Mouse (Mus musculus) neural tube, embryonic 15.5 days (tissue): ENCODE measurements around the gene Olfr49. TPM values are rescaled to one million over a fixed set of nuclear protein-coding genes. Genes with fewer than 3 reads are reported as not detected.

ENCODE experiments used
- ATAC-seq: fragments of 200-750 bp; cut with Nextera tagmentation; 2 replicates; pipeline ENCODE4 v1.8.0; 2017; ENCODE audit warnings: mild to moderate bottlenecking, moderate TSS enrichment, moderate library complexity; ENCODE audit not compliant: low FRiP score
- H3K27ac ChIP-seq: fragments of 300-500 bp; sonication (generic); replicated peaks from 2 replicates; pipeline ENCODE4 v1.5.1; 2015; ENCODE audit warnings: mild to moderate bottlenecking, inconsistent platforms
- H3K27me3 ChIP-seq: fragments of 300-500 bp; sonication (generic); replicated peaks from 2 replicates; pipeline ENCODE4 v1.6.1; 2015; ENCODE audit warnings: inconsistent platforms
- H3K36me3 ChIP-seq: fragments of 300-500 bp; sonication (generic); 2 replicates; pipeline ENCODE4 v1.6.1; 2015; ENCODE audit warnings: inconsistent platforms
- H3K4me1 ChIP-seq: fragments of 300-500 bp; sonication (generic); 2 replicates; pipeline ENCODE4 v1.6.1; 2015; ENCODE audit warnings: inconsistent platforms
- H3K4me2 ChIP-seq: fragments of 300-500 bp; sonication (generic); 2 replicates; pipeline ENCODE4 v1.6.1; 2015; ENCODE audit warnings: inconsistent platforms, mild to moderate bottlenecking, moderate library complexity
- H3K4me3 ChIP-seq: fragments of 300-500 bp; sonication (generic); replicated peaks from 2 replicates; pipeline ENCODE4 v1.5.1; 2015; ENCODE audit warnings: mild to moderate bottlenecking, inconsistent platforms
- H3K9ac ChIP-seq: fragments of 300-500 bp; sonication (generic); replicated peaks from 2 replicates; pipeline ENCODE4 v1.6.1; 2015; ENCODE audit warnings: mild to moderate bottlenecking, inconsistent platforms
- H3K9me3 ChIP-seq: fragments of 300-500 bp; sonication (generic); replicated peaks from 2 replicates; pipeline ENCODE4 v1.6.1; 2016; ENCODE audit warnings: inconsistent platforms
- WGBS: fragments of 180-500 bp; shearing (Covaris S2); methylation state at CpG from one replicate; pipeline ENCODE4 v1.1.7; 2015; ENCODE audit warnings: mixed read lengths; 5-methylcytosine and 5-hydroxymethylcytosine counted together
- polyA plus RNA-seq: library from polyadenylated mRNA; unstranded; fragments of >200 nt; fragmentation: Nextera tagmentation; extraction: Ambion mirVana; gene quantifications from 2 replicates; pipeline ENCODE4 v1.2.1, GENCODE M21; 2015

Olfr49 gene
- polyA plus RNA-seq, 1 experiment from 2014 or later: not detected

- no peak overlapping the region for H3K4me2 ChIP-seq
- H3K4me1 ChIP-seq: no peaks in the 10 kb centered on the region
- WGBS: 88% methylated on average over 2 of the region's 2 CpGs
- H3K4me3 ChIP-seq: no peak overlapping the region
- H3K36me3 ChIP-seq: no peaks in the 10 kb centered on the region
- no peak overlapping the region for H3K9ac ChIP-seq
- H3K27me3 ChIP-seq: no peaks in the 10 kb centered on the region
- H3K9me3 ChIP-seq: no peaks in the 10 kb centered on the region
- H3K27ac ChIP-seq: no peak overlapping the region
- ATAC-seq: no peak
Measured at GRCm38 (mm10) chr14:54276446-54276845, 8.3 kb downstream of the Olfr49 start.

- Histone ChIP-seq H3K9ac (no peak overlapping the region), H3K4me3 (no peak overlapping the region), H3K27ac (no peak overlapping the region), H3K9me3 (no peaks in the 10 kb centered on the region), H3K36me3 (0 out of 2 replicates have a peak, but pooled peaks cover 5% of the 10 kb centered on the region), H3K27me3 (no peaks in the 10 kb centered on the region), H3K4me1 (no peaks in the 10 kb centered on the region), H3K4me2 (no peak overlapping the region)
- ATAC-seq: no peak
- 92% methylated on average over 3 of the region's 3 CpGs for WGBS
Measured at GRCm38 (mm10) chr14:54272696-54273095, 12.0 kb downstream of the Olfr49 start.

- ATAC-seq: no peak
- 84% methylated on average over 3 of the region's 3 CpGs for WGBS
- no peak overlapping the region for H3K27ac ChIP-seq
- no peaks in the 10 kb centered on the region for H3K4me1 ChIP-seq
- no peak overlapping the region for H3K4me2 ChIP-seq
- H3K9ac ChIP-seq: no peak overlapping the region
- no peaks in the 10 kb centered on the region for H3K27me3 ChIP-seq
- no peak overlapping the region for H3K4me3 ChIP-seq
- H3K9me3 ChIP-seq: no peaks in the 10 kb centered on the region
- peaks cover 11% of the 10 kb centered on the region for H3K36me3 ChIP-seq
Measured at GRCm38 (mm10) chr14:54271976-54272606, 12.6 kb downstream of the Olfr49 start.

DNA sequence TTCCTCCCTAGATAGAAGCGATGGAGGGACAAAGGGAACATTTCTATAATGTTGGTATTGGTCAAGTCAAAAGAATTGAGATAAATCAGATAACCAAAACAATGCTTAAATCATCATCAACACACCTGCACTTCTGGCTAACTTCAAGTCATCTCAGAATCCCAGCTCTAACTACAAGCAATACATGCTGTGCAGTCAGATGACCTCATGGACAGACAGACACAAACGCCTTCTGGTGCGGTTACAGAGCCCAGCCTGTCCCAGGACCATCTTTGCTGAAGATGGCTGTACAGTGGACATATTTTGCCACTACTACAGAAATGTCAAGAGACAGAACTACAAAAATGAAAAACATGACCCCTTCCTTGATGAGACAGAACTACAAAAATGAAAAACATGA, 14.3 kb downstream of the Olfr49 start:
- H3K9me3 ChIP-seq: no peaks in the 10 kb centered on the region
- no peak for ATAC-seq
- H3K4me1 ChIP-seq: no peaks in the 10 kb centered on the region

GRCm38 (mm10) chr14:54269566-54269965, 15.2 kb downstream of the Olfr49 start:
- H3K27ac ChIP-seq: no peak overlapping the region
- no peaks in the 10 kb centered on the region for H3K27me3 ChIP-seq
- no peak overlapping the region for H3K4me3 ChIP-seq
- 93% methylated on average over 3 of the region's 3 CpGs for WGBS
- H3K4me1 ChIP-seq: no peaks in the 10 kb centered on the region
- no peak for ATAC-seq
- H3K4me2 ChIP-seq: no peak overlapping the region
- no peak overlapping the region for H3K9ac ChIP-seq
- H3K9me3 ChIP-seq: no peaks in the 10 kb centered on the region
- peaks cover 12% of the 10 kb centered on the region for H3K36me3 ChIP-seq

More for the DNA sequence above, 14.3 kb downstream of the Olfr49 start:
- 96% methylated on average over 3 of the region's 3 CpGs for WGBS
- Histone ChIP-seq H3K27me3 (no peaks in the 10 kb centered on the region), H3K4me2 (no peak overlapping the region), H3K36me3 (peaks cover 12% of the 10 kb centered on the region), H3K27ac (no peak overlapping the region), H3K4me3 (no peak overlapping the region), H3K9ac (no peak overlapping the region)

- 95% methylated on average over 10 of the region's 10 CpGs for WGBS
- no peak overlapping the region for H3K4me3 ChIP-seq
- H3K4me2 ChIP-seq: no peak overlapping the region
- no peaks in the 10 kb centered on the region for H3K9me3 ChIP-seq
- H3K4me1 ChIP-seq: no peaks in the 10 kb centered on the region
- no peaks in the 10 kb centered on the region for H3K27me3 ChIP-seq
- H3K36me3 ChIP-seq: peaks cover 20% of the 10 kb centered on the region
- ATAC-seq: no peak
- H3K27ac ChIP-seq: no peak overlapping the region
- H3K9ac ChIP-seq: no peak overlapping the region
Measured at GRCm38 (mm10) chr14:54267966-54268365, 16.8 kb downstream of the Olfr49 start.

DNA sequence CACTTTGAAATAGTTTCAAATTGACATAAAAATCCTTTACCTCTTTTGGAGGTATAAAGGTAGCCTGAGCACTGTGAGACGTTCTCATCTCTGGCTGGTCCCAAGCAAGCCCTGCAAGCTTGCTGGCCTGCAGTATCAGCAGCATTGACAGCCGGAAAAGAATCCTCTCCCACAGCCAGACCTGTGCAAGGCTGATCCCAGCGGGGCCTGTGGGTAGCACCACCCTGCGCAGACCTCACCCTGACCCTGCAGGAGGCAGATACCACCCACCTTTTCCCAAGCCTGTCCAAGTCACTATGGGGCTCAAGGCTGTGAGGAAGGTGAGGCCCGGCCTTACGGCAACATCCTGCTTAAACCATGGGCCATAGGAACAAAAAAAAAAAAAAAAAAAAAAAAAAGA, 18.8 kb downstream of the Olfr49 start:
- Histone ChIP-seq H3K36me3 (peaks cover 28% of the 10 kb centered on the region), H3K9me3 (no peaks in the 10 kb centered on the region), H3K9ac (no peak overlapping the region), H3K4me1 (no peaks in the 10 kb centered on the region), H3K27ac (no peak overlapping the region), H3K27me3 (no peaks in the 10 kb centered on the region), H3K4me2 (no peak overlapping the region), H3K4me3 (no peak overlapping the region)
- 77% methylated on average over 6 of the region's 6 CpGs for WGBS
- ATAC-seq: no peak

- H3K27ac ChIP-seq: no peak overlapping the region
- no peak overlapping the region for H3K4me3 ChIP-seq
- H3K9ac ChIP-seq: no peak overlapping the region
- no peaks in the 10 kb centered on the region for H3K27me3 ChIP-seq
- peaks cover 4% of the 10 kb centered on the region for H3K4me1 ChIP-seq
- no peaks in the 10 kb centered on the region for H3K9me3 ChIP-seq
- no peak overlapping the region for H3K4me2 ChIP-seq
- H3K36me3 ChIP-seq: peaks cover 28% of the 10 kb centered on the region
- WGBS: 67% methylated on average over 10 of the region's 10 CpGs
- no peak for ATAC-seq
Measured at GRCm38 (mm10) chr14:54265093-54265492, 19.6 kb downstream of the Olfr49 start.

GRCm38 (mm10) chr14:54264231-54264630, 20.5 kb downstream of the Olfr49 start:
- Histone ChIP-seq H3K27me3 (no peaks in the 10 kb centered on the region), H3K4me1 (peaks cover 12% of the 10 kb centered on the region), H3K36me3 (peaks cover 28% of the 10 kb centered on the region), H3K4me3 (no peak overlapping the region), H3K27ac (no peak overlapping the region), H3K9me3 (no peaks in the 10 kb centered on the region), H3K9ac (no peak overlapping the region), H3K4me2 (no peak overlapping the region)
- no peak for ATAC-seq
- WGBS: 95% methylated on average over 7 of the region's 7 CpGs

GRCm38 (mm10) chr14:54263099-54263498, 21.6 kb downstream of the Olfr49 start:
- peaks cover 27% of the 10 kb centered on the region for H3K36me3 ChIP-seq
- H3K27ac ChIP-seq: no peak overlapping the region
- no peak for ATAC-seq
- H3K9ac ChIP-seq: no peak overlapping the region
- H3K27me3 ChIP-seq: no peaks in the 10 kb centered on the region
- WGBS: 94% methylated on average over 6 of the region's 6 CpGs
- peaks cover 20% of the 10 kb centered on the region for H3K4me1 ChIP-seq
- H3K4me3 ChIP-seq: no peak overlapping the region
- no peaks in the 10 kb centered on the region for H3K9me3 ChIP-seq
- H3K4me2 ChIP-seq: no peak overlapping the region

- no peak overlapping the region for H3K27ac ChIP-seq
- 92% methylated on average over 8 of the region's 8 CpGs for WGBS
- H3K9ac ChIP-seq: no peak overlapping the region
- no peaks in the 10 kb centered on the region for H3K27me3 ChIP-seq
- no peak overlapping the region for H3K4me2 ChIP-seq
- peaks cover 23% of the 10 kb centered on the region for H3K36me3 ChIP-seq
- no peak for ATAC-seq
- no peaks in the 10 kb centered on the region for H3K9me3 ChIP-seq
- H3K4me1 ChIP-seq: peaks cover 20% of the 10 kb centered on the region
- H3K4me3 ChIP-seq: no peak overlapping the region
Measured at GRCm38 (mm10) chr14:54262622-54263021, 22.1 kb downstream of the Olfr49 start.

GRCm38 (mm10) chr14:54261386-54261785, 23.4 kb downstream of the Olfr49 start:
- Histone ChIP-seq H3K4me1 (peaks cover 20% of the 10 kb centered on the region), H3K9me3 (no peaks in the 10 kb centered on the region), H3K4me3 (no peak overlapping the region), H3K27me3 (no peaks in the 10 kb centered on the region), H3K4me2 (no peak overlapping the region), H3K36me3 (peaks cover 16% of the 10 kb centered on the region), H3K9ac (no peak overlapping the region), H3K27ac (no peak overlapping the region)
- no peak for ATAC-seq
- WGBS: 92% methylated on average over 2 of the region's 2 CpGs
